Mouse (Mus musculus): Measurements from ENCODE around the gene Vwf.

The Vwf gene

GRCm38 (mm10) chr6:125541296-125541695 lies 5.3 kb upstream of the Vwf start:
- DNase-seq (ENCODE audit: extremely low spot score), result no peak

DNA sequence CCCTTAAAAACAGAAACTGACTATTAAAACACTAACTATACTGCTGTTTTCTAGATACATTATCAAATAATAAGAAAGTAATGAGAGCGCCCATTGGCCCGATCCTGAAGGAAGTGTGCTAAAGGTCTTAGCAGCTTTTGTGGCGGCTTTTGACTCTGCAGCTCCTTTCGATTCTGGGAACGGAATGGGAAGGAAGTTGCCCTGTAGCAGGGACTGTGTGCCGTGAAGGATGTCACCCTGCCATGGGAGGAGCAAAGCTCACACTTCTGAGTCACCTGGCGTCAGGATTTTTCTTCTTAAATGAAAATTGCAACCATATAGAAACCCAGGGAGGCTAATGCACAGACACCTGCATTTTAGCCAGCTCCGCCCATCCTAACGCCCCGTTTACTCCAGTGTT lies 1.8 kb downstream of the Vwf start:
- no peak for DNase-seq (ENCODE audit: extremely low spot score)

DNA sequence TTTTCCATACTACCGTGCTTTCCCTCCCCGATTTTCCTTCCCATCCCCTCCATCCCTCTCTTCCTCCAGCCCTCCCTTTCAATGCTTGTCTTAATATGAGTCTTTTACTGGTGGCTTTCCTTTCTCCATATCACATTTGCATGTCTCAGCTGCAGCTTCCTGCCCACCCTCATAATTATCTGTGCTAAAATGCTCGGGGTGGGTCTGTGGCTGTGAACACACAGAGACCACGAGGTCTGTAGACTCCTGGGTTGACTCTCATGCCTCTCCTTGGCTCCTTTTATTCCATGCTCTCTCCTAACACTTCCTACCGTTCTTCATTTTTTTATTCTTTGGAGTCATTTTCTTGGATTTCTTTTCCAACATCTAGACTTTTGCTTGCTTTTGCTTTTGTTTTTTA lies 3.6 kb downstream of the Vwf start:
- no peak for DNase-seq (ENCODE audit: extremely low spot score)

DNA sequence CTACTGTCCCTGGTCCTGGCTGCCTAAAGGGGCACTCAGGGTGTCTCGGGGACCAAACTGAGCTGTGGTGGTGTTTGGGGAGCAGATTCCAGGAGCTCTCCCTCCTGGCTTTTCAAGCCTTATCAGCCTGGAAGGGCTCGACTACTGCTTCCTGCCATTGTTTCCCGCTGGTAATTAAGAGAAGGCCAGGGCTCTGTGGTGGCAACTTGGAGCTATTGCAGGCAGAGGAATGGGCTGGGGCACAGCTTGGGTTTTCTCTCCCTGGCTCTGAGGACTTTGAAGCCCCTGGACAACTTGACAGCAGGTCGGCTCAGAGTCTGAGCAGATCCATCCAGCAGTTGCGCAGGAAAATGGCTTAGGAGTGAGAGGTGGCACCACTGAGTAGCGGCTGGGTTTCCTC lies 6.2 kb downstream of the Vwf start:
- DNase-seq (ENCODE audit: extremely low spot score), result no peak

DNA sequence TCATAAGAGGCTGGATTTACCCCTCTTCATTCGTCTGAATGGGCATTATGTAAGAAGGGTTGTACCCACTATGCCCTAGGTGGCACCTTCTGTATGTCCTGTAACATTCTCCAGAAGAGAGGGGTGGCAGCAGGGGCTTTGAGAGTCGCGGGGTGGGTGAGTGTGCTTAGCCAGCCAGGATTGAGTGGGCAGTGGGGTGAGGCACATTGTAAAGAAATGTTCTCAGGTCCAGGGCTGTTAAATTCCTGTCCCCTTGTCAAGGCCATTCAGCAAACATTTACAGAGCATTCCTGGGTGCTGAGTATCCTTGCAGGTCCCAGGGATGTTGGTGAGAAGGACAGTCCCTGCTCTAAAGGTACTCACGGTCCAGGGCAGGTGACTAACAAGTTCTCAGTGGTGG lies 7.0 kb downstream of the Vwf start:
- DNase-seq (ENCODE audit: extremely low spot score), result no peak

- no peak for DNase-seq (ENCODE audit: extremely low spot score)
These were observed 12.3 kb downstream of the Vwf start for GRCm38 (mm10) chr6:125558831-125559230.

GRCm38 (mm10) chr6:125561031-125561430 lies 14.5 kb downstream of the Vwf start:
- no peak for DNase-seq (ENCODE audit: extremely low spot score)

GRCm38 (mm10) chr6:125561521-125561920 lies 14.9 kb downstream of the Vwf start:
- DNase-seq (ENCODE audit: extremely low spot score), result no peak

DNA sequence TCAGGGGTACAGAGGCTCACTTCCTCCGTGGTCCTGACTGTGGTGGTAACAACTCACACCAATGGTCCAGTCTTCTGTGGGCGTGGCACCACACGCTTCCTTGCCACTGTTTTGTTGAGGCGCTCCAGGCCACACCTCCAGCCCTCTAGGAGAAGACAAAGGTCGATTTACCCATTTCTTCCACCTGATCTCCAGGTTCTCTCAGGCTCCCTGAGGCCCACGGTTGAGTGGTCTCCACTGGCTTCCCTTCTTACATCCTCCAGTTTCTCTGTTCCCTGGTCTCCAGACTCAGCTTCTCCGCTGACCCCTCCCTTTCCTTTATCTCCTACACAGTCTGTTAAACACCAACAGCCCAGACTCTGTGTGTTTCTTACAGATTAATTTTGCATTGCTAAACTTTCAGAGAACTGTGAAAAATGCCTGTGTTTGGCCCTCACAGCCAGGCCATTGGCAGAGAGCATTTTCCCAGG lies 18.3 kb downstream of the Vwf start:
- no peak for DNase-seq (ENCODE audit: extremely low spot score)

DNA sequence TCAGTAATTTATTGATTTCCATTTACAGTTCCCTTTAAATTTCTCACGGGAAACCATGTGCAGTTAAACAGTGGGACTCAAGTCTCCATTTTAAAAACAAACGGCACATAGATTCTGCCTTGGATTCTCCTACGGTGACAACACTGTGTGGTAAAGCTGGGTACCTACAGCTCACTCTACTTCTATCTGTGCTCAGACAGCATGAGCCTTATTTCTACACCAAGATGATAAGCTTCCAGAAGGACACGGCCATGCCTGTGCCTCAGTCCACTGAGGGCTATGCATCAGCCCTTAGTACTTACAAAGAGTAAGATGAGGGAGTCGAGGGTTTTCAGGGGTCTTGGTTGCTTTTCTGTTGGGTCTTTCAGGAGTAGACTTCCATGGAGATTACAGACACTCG lies 18.8 kb downstream of the Vwf start:
- DNase-seq (ENCODE audit: extremely low spot score), result no peak

- no peak for DNase-seq (ENCODE audit: extremely low spot score)
These were observed 20.1 kb downstream of the Vwf start for GRCm38 (mm10) chr6:125566656-125567055.

DNA sequence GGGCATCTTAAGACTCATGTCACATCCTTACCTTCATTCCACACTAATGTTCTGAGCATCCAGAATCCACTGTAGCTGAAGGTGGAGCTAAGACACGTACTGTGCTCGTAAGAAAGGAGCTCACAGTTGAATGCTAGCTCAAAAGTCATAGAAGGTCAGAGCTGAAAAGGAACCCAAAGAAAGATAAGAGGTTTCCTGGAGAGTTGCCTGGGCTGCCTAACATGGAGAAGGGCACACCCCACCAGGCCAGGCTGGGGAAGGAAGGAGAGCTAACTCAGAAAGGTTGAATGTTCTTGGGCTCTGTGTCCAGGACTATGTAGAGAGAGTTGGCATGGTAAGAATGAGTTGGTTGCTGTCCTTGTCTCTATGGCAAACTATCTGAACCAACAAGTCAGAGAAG lies 21.8 kb downstream of the Vwf start:
- no peak for DNase-seq (ENCODE audit: extremely low spot score)

DNA sequence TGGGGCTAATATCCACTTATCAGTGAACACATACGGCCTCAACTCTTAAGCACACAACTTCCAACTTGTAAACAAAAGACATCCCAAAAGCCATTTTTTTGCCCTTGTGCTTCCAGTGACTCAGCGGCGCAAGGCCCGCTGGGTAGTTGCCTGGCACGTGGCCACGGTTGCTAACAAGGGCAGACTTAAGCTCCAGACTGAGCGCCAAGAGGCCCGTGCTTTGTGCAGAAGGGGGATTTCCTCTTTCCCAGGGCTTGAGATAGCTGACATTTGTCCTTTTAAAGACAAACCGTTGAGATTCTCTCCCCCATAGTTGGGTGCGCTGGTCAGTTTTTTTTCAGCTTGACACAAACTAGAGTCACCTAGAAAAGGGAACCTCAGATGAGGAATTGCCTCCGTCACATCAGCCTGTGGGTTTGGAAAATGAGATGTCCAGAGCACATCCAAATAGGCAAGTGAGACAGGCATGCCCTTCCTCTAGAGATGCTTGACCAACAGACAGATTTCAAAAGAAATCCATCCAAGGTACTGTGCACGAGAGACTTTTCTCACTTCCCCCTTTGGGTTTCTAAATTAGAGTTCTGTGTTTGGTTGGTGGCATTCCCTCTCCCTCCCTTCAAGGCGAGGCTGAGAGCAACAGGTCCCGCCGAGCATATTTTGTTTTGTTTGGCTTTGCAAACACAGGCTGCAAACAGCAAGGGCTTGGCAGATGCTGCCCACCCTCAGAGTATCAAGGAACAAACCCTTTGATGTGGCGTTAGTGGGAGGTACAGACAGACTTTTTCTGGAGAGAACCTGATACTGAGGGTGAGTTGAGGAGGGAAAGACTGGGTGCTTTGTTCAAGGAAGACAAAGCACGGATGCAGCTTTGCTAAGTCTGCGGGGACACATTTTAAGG lies 26.0 kb downstream of the Vwf start:
- no peak for DNase-seq (ENCODE audit: extremely low spot score)

- DNase-seq (ENCODE audit: extremely low spot score), result peak; percentile 80
These were observed 26.8 kb downstream of the Vwf start for GRCm38 (mm10) chr6:125573189-125573928.

DNA sequence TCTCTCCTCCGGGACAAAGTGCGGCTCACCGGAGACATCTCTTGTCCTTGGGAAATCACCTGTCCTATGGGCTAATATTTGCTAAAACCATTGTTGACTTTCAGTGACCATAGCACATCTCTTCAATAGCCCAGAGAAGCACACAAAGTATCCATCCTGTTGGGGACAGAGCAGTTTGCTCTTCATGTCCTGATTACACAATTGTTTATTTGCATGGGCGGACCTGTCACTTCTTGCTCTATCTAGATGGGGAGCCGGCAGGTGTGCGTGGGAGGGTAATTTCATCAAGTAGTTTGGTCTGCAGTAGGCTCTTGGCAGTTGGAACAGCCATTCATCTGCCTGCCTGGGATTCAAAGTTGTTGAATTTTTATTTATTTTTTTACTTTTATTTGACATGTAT lies 28.5 kb downstream of the Vwf start:
- DNase-seq (ENCODE audit: extremely low spot score), result no peak

GRCm38 (mm10) chr6:125577301-125577700 lies 30.7 kb downstream of the Vwf start:
- DNase-seq (ENCODE audit: extremely low spot score), result no peak

- DNase-seq (ENCODE audit: extremely low spot score), result no peak
These were observed 31.5 kb downstream of the Vwf start for GRCm38 (mm10) chr6:125577882-125578646.

DNA sequence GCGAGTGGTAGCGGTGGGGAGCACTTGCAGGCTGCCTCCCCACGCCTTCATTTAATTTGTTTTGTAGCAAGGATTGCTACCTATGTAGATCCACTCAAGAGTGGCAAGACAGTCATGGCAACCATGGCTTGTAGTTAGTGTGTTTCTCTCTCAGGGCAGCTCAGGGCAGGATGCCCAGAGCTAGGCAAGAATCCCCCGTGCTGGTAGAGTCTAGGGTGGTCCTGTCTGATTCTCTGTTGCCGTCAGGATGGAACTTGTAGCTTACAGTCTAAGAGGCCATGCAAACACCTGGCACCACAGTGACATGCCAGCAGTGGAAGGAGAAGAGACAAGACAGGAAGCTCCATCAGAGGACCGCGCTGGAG lies 32.1 kb downstream of the Vwf start:
- DNase-seq (ENCODE audit: extremely low spot score), result no peak

DNA sequence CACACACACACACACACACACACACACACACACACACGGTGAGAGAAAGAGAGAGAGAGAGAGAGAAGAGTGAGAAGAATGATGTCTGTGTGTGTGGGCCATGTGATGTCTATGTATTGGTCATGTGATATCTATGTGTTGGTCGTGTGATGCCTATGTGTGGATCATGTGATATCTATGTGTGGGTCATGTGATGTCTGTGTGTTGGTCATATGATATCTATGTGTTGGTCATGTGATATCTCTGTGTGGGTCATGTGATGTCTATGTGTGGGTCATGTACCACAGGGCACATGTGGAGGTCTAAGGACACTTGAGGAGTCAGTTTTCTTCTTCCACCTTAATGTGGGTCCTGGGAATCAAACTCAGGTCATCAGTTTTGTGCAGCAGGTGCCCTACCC lies 33.3 kb downstream of the Vwf start:
- DNase-seq (ENCODE audit: extremely low spot score), result no peak

GRCm38 (mm10) chr6:125583666-125584065 lies 37.1 kb downstream of the Vwf start:
- DNase-seq (ENCODE audit: extremely low spot score), result no peak

DNA sequence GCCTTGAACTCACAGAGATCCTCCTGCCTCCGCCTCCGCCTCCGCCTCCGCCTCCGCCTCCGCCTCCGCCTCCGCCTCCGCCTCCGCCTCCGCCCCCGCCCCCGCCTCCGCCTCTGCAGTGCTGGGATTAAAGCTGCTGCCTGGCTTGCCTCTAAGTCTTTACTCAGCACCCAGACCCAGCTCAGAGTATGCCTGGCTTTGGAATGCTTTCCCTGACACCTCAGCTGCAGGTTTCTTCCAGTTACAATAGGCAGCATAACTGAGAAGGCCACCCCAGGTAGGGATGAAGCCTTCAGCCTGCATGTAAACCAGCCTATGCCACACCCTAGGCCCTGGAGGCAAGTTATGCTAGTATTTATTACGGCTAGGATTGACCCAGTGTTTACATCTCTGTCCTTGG lies 37.7 kb downstream of the Vwf start:
- no peak for DNase-seq (ENCODE audit: extremely low spot score)

DNA sequence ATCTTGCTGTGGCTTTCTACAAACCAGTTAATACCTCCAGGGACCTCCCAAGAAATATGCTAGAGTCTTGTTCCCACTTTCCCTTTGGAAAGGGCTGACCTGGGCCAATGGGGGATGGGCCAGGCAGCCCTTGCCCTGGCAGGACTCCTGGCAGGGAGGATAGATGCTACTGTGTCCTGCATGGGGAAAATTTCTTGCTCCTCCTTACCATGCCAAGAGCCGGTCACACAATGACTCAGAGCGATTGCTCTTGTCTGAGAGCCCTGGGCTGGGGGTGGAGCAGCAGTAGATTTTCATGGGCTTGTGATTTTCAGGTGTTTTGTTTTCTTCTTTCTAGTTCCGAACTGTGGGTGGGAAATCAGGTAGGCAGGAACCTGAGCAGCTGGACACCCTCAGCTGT lies 39.0 kb downstream of the Vwf start:
- no peak for DNase-seq (ENCODE audit: extremely low spot score)

Measured in embryo, embryonic 9.5 days (tissue).